Mouse (Mus musculus): ENCODE results near the gene Aplp1.

Gene Aplp1

GRCm38 (mm10) chr7:30444971-30445751 lies at the start of gene Aplp1:
TSS of gene Aplp1 (minus strand) at chr7:30445535.
- peak; percentile 78 for DNase-seq (ENCODE audit: low read depth, low spot score)

GRCm38 (mm10) chr7:30493401-30493931 lies 48.1 kb upstream of the Aplp1 start, which contains the start of gene Prodh2:
TSS of gene Prodh2 (plus strand) at chr7:30493622.
- DNase-seq (ENCODE audit: low read depth, low spot score) = peak; percentile 41

DNA sequence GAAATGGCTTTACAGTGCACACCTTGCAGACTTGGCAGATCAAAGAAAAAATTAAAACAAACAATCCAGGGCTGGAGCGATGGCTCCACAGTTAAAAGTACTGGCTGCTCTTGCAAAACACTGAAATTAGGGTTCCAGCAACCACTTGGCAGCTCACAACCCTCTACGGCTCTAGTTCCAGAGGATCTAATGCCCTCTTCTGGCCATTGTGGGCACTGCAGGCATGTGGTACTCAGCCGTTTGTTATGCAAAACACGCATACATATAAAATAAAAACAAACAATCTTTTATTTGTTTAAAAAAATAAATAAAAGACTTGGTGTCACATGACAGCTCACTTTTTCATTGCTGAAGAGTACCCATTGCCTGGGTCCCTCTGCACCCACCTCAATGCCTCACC lies 47.4 kb upstream of the Aplp1 start:
- peak; percentile 87 for DNase-seq (ENCODE audit: low read depth, low spot score)

DNA sequence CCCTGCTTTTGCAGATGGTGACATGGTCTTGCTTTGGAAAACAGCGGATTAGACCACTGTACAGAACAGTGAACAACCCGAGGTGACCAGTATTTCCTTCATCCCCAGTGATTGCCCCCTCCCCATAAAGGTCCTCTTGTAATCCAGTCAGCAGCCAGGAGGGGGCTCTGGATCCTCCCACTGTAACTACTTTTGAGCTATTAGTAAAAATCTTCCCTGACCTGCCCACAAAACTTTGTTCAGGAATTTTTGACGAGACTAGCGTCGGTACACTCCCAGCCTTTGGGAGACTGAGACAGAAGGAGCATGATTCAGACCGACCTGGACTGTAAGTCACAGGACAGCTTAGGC lies 45.6 kb upstream of the Aplp1 start:
- peak; percentile 63 for DNase-seq (ENCODE audit: low read depth, low spot score)

- DNase-seq (ENCODE audit: low read depth, low spot score) = peak; percentile 85
Measured at GRCm38 (mm10) chr7:30490251-30490956, 45.1 kb upstream of the Aplp1 start.

DNA sequence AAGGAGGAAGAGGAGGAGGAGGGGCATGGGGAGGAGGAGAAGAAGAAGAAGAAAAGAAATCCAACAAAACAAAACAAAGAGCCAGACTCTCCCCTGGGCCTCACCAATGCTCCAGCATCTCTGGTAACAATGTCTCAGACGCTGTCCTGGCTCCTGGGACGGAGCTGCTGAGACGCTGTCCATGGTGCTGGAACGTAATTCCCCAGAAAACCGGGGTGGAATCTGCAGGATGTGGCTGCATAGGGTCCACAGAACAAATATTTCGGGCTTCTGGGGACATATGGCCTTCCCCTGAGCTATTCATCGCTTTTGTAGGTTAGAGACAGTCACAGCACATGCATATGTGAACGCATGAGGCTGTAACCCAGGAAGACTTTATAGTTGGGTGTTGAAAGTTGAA lies 38.9 kb upstream of the Aplp1 start:
- DNase-seq (ENCODE audit: low read depth, low spot score) = peak; percentile 52

GRCm38 (mm10) chr7:30477415-30478381 lies 32.4 kb upstream of the Aplp1 start:
- DNase-seq (ENCODE audit: low read depth, low spot score) = peak; percentile 48

DNA sequence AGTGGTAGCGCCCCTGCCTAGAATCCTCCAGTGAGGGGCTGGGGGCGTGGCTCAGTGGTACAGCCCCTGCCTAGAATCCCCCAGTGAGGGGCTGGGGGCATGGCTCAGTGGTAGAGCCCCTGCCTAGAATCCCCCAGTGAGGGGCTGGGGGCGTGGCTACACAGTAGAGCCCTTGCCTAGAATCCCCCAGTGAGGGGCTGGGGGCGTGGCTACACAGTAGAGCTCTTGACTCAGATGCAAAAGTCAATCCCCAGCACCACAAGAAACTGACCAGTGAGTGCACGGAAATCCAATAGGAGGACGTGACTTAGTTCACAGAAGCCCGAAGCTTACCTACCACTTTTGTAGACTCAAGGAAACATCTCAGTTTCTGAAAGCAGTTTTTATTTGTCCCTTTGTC lies 30.8 kb upstream of the Aplp1 start:
- peak; percentile 69 for DNase-seq (ENCODE audit: low read depth, low spot score)

DNA sequence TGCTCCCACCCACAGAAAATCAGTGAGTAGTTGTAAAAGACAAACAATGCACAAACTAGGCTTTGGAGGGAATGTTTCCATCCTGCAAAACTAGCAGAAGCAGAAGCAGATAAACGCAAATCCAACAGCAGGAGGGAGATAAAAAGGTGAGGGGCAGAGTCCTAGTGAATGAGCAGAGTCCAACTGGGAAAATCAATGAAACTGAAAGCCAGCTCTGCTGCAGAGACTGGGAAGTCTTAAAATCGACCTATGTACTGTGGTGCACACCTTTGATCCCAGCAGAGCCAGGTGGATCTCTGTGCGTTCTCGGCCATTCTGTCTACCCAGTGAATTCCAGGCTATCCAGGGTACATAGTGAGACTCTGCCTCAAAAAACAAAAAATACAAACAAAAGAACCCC lies 29.7 kb upstream of the Aplp1 start:
- DNase-seq (ENCODE audit: low read depth, low spot score) = no peak

- peak; percentile 84 for DNase-seq (ENCODE audit: low read depth, low spot score)
Measured at GRCm38 (mm10) chr7:30472411-30472810, 27.1 kb upstream of the Aplp1 start.

- DNase-seq (ENCODE audit: low read depth, low spot score) = peak; percentile 97
Measured at GRCm38 (mm10) chr7:30464816-30465300, 19.5 kb upstream of the Aplp1 start.

GRCm38 (mm10) chr7:30463996-30464395 lies 18.7 kb upstream of the Aplp1 start:
- DNase-seq (ENCODE audit: low read depth, low spot score) = peak; percentile 81

GRCm38 (mm10) chr7:30463568-30463967 lies 18.2 kb upstream of the Aplp1 start:
- DNase-seq (ENCODE audit: low read depth, low spot score) = peak; percentile 92

DNA sequence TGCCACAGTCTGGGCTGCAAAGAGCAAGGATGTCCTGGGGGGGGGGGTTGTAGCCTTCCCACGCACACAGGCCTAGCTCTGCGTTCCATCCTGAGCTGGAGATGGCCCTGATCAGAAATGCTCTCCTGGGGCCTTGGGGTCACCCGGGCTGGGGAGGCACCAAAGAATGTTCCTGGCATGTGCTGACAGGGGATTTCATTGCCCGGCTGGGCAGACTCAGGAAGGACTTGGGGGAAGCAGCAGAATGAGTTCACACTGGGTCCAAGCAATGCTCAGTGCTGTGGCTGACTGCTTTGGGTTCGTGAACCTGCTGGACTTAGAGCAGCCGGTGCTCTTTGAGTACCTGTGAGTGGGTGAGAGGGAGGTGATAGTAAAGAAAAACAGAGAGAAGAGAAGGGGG lies 14.1 kb upstream of the Aplp1 start:
- no peak for DNase-seq (ENCODE audit: low read depth, low spot score)

DNA sequence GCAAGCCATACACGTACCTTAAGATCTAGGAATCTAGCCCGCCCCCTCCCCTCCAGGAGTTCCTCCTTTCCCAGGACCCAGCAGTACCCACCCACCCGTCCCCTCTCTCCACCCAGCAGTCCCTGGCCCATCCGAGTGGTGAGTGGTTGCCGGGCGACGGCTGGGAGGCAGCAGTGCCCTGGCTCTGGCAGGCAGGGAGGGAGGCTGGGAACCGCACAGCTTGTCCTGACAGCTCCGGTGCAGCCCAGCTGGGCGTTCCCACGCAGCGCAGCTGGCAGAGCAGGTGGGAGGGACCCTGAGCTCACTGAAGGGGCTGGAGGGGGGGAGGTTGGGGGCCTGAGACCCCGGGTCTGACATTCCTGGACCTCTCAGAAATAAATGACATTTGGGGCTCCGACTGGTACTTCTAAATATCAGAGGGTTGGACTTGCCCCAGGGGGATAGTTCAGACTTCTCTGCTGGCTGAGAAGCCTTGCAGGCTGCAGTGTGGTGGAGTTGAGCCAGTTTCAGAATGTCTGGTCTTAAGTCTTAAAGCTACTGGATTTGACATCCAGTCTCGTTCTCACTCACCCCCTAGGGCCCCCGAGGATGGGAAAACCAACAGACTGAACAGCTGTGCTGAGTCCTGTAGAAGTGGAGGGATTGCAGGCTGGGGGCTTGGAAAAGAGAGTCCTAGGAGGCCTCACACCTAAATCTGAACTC lies 12.4 kb upstream of the Aplp1 start, which contains the start of the genes Kirrel2 and Nphs1:
TSS of gene Kirrel2 (minus strand) at position 62 of the 702 bp plus-strand sequence.
TSS of gene Nphs1 (plus strand) at position 687 of the 702 bp plus-strand sequence.
- DNase-seq (ENCODE audit: low read depth, low spot score) = peak; percentile 57

DNA sequence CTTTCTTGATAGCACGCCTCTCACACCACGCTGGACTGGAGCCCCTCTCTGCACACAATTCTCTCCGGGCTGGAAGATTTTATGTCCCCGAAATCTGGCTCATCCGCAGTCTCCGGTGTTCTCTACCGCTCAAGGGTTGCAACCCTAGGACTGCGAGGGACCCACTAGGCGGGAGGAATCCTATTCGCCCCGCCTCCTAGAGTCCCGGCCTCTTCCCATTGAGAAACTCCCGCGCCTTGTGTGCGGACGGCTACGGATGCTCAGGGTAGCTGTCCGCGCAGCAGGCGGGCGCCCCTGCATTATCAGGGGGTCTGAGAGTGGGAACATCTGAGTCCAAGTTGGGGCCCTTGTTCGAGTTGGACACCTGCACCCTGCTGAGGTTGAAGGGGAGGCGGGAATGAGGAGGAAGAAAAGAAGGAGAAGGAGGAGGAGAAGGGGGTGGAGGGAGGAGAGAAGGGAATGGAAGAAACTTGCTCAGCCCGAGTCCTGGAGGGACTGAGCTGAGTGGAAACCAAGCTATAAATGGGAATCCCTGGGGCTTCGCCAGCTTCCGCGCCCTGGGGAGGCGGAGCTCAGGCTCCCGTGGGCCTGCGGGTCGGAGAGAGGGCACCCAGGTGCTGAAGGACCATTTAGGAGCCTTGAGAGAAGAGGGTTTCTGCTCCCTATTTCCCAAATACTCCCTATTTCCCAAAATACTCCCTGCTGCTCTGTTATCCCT lies 11.7 kb upstream of the Aplp1 start:
- peak; percentile 73 for DNase-seq (ENCODE audit: low read depth, low spot score)

DNA sequence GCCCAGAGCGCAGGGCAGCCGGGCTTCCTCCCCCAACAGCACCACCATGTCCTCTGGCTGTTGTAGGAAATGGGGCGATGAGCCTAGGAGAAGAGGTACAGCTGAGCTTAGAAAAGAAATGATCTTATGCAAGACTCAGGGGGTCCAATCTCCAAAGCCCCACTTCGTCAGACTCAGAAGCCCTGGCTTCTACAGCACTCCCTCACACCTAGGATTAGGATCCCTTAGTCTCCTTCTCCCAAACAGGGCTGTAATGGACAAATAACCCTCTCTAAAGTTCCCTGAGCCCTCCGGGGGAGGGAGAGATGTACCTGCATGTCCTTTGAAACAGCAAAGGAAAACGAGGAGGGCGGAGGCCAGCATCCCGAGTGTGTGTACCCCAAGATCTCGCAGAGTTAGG lies 11.2 kb upstream of the Aplp1 start:
- DNase-seq (ENCODE audit: low read depth, low spot score) = no peak

DNA sequence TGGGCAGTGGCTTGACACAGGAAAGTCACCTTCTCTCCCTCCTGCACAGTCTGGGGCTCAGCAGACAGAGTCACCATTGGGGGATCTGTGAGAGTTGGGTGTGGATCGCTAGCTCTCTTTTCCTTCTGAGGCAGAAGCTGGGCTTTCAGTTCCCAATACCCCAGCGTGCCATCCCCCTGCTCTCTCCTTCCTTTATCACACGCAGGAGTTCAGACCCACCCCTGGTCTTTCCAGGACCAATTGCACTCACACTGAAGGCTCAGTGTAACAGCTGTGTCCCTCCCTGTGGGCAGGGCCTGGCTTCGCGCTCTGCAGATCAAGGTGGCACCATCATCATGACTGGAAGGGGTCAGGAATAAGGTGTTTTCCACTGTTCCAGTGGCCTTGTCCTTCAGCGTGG lies 8.9 kb upstream of the Aplp1 start:
- DNase-seq (ENCODE audit: low read depth, low spot score) = peak; percentile 48

GRCm38 (mm10) chr7:30453766-30454165 lies 8.4 kb upstream of the Aplp1 start:
- DNase-seq (ENCODE audit: low read depth, low spot score) = peak; percentile 95

- no peak for DNase-seq (ENCODE audit: low read depth, low spot score)
Measured at GRCm38 (mm10) chr7:30453327-30453726, 8.0 kb upstream of the Aplp1 start.
